Mouse (Mus musculus) natural killer cell, adult 2 months (primary cell): Measurements from ENCODE around the gene Map3k1.

Source experiments
- DNase-seq, 2 experiments: peaks; one replicate each; pipeline ENCODE4 v3.0.0; 2022; ENCODE audit warnings: low spot score in 2 of 2

Map3k1 gene

GRCm38 (mm10) chr13:111792130-111792974 lies 16.4 kb downstream of the Map3k1 start:
- DNase-seq: no peak

GRCm38 (mm10) chr13:111791596-111791995 lies 17.2 kb downstream of the Map3k1 start:
- DNase-seq: no peak

- no peak for DNase-seq
These were observed 19.2 kb downstream of the Map3k1 start for GRCm38 (mm10) chr13:111789420-111790065.

GRCm38 (mm10) chr13:111788882-111789281 lies 19.9 kb downstream of the Map3k1 start:
- no peak for DNase-seq

GRCm38 (mm10) chr13:111787857-111788619 lies 20.8 kb downstream of the Map3k1 start:
- DNase-seq: peak; percentile 71 to 80

- no peak for DNase-seq
These were observed 22.2 kb downstream of the Map3k1 start for GRCm38 (mm10) chr13:111786584-111786983.

GRCm38 (mm10) chr13:111783451-111783850 lies 25.3 kb downstream of the Map3k1 start:
- no peak for DNase-seq

GRCm38 (mm10) chr13:111779471-111779870 lies 29.3 kb downstream of the Map3k1 start:
- no peak for DNase-seq

- no peak for DNase-seq
These were observed 30.2 kb downstream of the Map3k1 start for GRCm38 (mm10) chr13:111778606-111779005.

- no peak for DNase-seq
These were observed 30.9 kb downstream of the Map3k1 start for GRCm38 (mm10) chr13:111777865-111778264.

GRCm38 (mm10) chr13:111777179-111777578 lies 31.6 kb downstream of the Map3k1 start:
- DNase-seq: no peak

- no peak for DNase-seq
These were observed 36.7 kb downstream of the Map3k1 start for GRCm38 (mm10) chr13:111772075-111772474.

GRCm38 (mm10) chr13:111771232-111771631 lies 37.6 kb downstream of the Map3k1 start:
- peak in 1 of 2 experiments; percentile 50 for DNase-seq

- no peak for DNase-seq
These were observed 38.0 kb downstream of the Map3k1 start for GRCm38 (mm10) chr13:111770776-111771175.

- DNase-seq: no peak
These were observed 46.3 kb downstream of the Map3k1 start for GRCm38 (mm10) chr13:111762526-111762925.

- DNase-seq: no peak
These were observed 51.8 kb downstream of the Map3k1 start for GRCm38 (mm10) chr13:111756986-111757385.

- DNase-seq: no peak
These were observed 52.9 kb downstream of the Map3k1 start for GRCm38 (mm10) chr13:111755937-111756336.

GRCm38 (mm10) chr13:111755377-111755776 lies 53.4 kb downstream of the Map3k1 start:
- no peak for DNase-seq

GRCm38 (mm10) chr13:111753321-111753720 lies 55.5 kb downstream of the Map3k1 start:
- no peak for DNase-seq

GRCm38 (mm10) chr13:111748301-111749062 lies 60.3 kb downstream of the Map3k1 start:
- no peak for DNase-seq

- DNase-seq: no peak
These were observed 62.0 kb downstream of the Map3k1 start for GRCm38 (mm10) chr13:111746831-111747230.

GRCm38 (mm10) chr13:111745216-111745615 lies 63.6 kb downstream of the Map3k1 start:
- no peak for DNase-seq
